Mouse (Mus musculus): ENCODE measurements around the gene Csk. TPM values are rescaled to one million over a fixed set of nuclear protein-coding genes. Genes with fewer than 3 reads are reported as not detected.

Csk gene
- polyA plus RNA-seq, 1 experiment, result 79.3 TPM

DNA sequence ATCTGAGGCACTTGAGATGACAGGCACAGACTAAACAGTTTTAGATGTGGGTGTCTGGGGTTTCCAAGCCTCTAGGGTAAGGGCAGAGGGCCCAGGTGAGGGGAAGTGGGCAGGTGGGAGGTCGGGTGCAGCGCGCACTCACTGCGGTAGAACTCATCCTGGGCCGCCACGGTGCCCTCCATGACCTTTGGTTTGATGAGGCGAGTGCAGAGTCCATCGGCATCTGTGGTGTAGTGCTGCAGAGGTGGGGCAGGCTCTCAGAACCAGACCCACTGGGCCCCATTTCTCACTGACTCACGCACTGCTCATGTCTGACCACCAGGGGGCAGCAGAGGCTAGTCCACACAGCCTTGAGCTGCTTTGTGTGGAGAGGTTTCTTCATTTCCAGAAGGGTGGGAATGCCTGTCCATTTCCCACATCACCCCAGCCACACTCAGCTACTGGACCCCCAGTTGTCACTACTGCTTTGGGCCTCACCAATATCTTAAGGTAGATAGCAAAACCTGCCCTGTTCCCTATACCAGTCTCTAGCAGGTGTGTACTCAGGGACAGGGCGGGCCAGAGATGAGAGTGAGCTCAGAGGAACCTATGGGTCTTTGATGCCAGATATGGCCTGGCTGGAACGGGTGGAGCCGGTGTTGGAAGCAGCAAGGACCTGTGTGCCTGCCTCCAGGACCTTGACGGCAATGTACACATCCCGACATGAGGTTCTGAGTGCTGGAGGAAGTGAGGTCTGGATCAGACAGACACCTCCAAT is 24.1 kb downstream of the Csk start:
- H3K4me1 ChIP-seq (ENCODE audit: control insufficient read depth, insufficient read depth, low read length), result peaks cover 7% of the 10 kb centered on the region
- H3K4me3 ChIP-seq (replicated peaks; ENCODE audit: extremely low read depth, low read depth, low read length), result no peak overlapping the region
- peak; percentile 83 for DNase-seq
- TF ChIP-seq POLR2A (IDR thresholded peaks at IDR 0.05; ENCODE audit: borderline replicate concordance, extremely low read depth, low read depth, low read length) (0 out of 2 replicates have a peak, but pooled peaks have one; percentile 10), CTCF (IDR thresholded peaks at IDR 0.05; ENCODE audit: insufficient read depth, low read length) (peak; percentile 98)
- WGBS, result 56% methylated on average over 14 of the region's 14 CpGs

DNA sequence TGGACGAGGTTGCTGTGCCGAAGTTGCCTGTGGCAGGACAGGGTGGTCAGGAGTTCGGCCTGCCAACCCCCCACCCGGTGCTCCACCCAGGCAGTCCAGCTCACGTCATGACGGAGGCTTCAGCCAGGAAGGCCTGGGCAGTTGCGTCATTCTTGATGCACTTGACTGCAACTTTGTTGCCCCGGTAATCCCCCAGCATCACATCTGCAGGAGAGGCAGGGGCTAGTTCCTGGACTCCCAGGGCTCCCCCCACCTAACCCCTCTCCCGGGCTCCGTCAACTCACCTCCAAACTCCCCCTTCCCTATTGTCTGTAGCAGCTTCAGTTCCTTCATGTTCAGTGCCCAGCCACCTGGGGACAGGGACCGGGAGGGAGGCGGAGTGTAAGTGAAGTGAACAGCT is 24.7 kb downstream of the Csk start:
- no peak overlapping the region for H3K4me3 ChIP-seq (replicated peaks; ENCODE audit: extremely low read depth, low read depth, low read length)
- TF ChIP-seq CTCF (IDR thresholded peaks at IDR 0.05; ENCODE audit: insufficient read depth, low read length) (no peak), POLR2A (IDR thresholded peaks at IDR 0.05; ENCODE audit: borderline replicate concordance, extremely low read depth, low read depth, low read length) (no peak)
- peaks cover 2% of the 10 kb centered on the region for H3K4me1 ChIP-seq (ENCODE audit: control insufficient read depth, insufficient read depth, low read length)
- 87% methylated on average over 12 of the region's 12 CpGs for WGBS
- no peak for DNase-seq

DNA sequence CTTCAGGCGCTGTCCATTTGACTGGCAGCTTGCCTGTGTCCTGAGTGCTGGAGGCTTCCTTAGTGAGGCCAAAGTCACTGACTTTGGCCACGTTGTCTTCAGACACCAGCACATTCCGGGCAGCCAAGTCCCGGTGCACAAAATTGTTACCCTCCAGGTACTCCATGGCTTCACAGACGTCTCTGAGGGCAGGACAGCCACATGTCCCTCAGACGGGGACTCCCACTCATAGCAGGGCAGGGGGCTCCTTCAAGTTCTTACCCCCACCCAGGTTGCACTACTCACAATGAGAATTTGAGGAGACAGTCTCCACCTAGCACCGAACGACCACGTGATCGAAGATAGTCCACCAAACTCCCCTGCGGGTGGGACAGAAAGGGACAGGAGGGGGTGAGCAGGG is 25.5 kb downstream of the Csk start:
- Histone ChIP-seq H3K4me3 (replicated peaks; ENCODE audit: extremely low read depth, low read depth, low read length) (no peak overlapping the region), H3K4me1 (ENCODE audit: control insufficient read depth, insufficient read depth, low read length) (no peaks in the 10 kb centered on the region)
- TF ChIP-seq CTCF (IDR thresholded peaks at IDR 0.05; ENCODE audit: insufficient read depth, low read length) (no peak), POLR2A (IDR thresholded peaks at IDR 0.05; ENCODE audit: borderline replicate concordance, extremely low read depth, low read depth, low read length) (no peak)
- DNase-seq, result no peak
- 92% methylated on average over 11 of the region's 11 CpGs for WGBS

DNA sequence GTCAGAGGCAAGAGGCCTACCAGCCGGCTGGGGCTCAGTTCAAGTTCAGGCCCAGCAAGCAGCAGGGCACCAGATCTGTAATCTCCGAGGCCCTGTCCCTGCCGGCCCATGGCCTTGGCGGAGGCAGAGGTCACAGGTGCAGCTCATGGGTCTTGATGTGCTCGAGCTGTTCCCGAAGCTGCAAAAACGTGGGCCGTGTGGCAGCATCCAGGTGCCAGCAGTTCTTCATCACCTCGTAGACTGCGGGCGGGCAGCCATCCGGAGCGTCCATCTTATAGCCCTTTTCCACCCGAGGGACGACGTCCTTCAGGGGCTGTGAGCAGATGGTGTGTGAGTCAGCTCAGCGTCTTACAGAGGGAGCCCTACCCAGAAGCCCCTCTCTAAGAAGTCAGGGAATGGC is 26.2 kb downstream of the Csk start:
- TF ChIP-seq CTCF (IDR thresholded peaks at IDR 0.05; ENCODE audit: insufficient read depth, low read length) (no peak), POLR2A (IDR thresholded peaks at IDR 0.05; ENCODE audit: borderline replicate concordance, extremely low read depth, low read depth, low read length) (no peak)
- no peak for DNase-seq
- WGBS, result 88% methylated on average over 17 of the region's 17 CpGs
- H3K4me3 ChIP-seq (replicated peaks; ENCODE audit: extremely low read depth, low read depth, low read length), result no peak overlapping the region
- no peaks in the 10 kb centered on the region for H3K4me1 ChIP-seq (ENCODE audit: control insufficient read depth, insufficient read depth, low read length)

DNA sequence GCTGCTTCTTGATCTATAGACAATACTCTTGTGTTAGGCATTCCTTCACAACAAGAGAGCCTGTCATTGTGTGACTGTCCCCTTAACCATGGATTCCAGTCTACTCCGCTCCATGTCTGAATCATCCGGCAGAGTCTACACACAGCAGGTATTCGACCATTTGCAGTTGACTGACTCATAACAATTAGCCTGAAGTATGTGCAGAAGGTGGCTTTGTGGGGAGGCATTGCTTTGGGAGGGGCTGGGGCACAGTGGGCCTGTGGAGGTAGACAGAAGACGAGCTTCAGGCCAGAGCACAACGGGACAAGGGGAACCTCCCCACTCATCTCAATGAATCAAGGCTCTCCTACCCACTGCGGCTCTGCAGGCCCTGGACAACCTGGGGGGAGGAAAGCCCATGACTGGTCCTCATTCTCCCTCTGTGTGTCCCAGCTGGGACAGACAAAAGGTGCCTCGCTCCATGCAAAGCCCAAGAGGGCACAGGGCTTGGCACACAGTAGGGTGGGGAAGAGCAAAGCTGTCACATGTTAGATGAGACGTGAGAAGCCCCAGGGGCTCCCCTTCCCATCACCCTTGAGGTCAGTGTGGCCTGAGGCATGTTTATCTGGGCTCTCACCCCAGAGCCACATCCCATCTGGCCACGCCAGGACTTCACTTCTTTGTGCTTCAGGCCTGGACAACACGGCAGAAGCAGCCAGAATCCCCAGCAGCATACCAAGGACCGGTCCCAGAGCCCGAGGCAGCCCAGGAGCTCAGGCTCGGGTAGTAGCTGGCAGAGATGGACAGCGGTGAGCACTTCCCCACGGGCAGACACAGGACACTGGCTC is 27.5 kb downstream of the Csk start:
- WGBS, result 82% methylated on average over 15 of the region's 15 CpGs
- DNase-seq, result no peak
- TF ChIP-seq POLR2A (IDR thresholded peaks at IDR 0.05; ENCODE audit: borderline replicate concordance, extremely low read depth, low read depth, low read length), result no peak
- TF ChIP-seq CTCF (IDR thresholded peaks at IDR 0.05; ENCODE audit: insufficient read depth, low read length), result no peak
- H3K4me3 ChIP-seq (replicated peaks; ENCODE audit: extremely low read depth, low read depth, low read length), result no peak overlapping the region
- no peaks in the 10 kb centered on the region for H3K4me1 ChIP-seq (ENCODE audit: control insufficient read depth, insufficient read depth, low read length)

DNA sequence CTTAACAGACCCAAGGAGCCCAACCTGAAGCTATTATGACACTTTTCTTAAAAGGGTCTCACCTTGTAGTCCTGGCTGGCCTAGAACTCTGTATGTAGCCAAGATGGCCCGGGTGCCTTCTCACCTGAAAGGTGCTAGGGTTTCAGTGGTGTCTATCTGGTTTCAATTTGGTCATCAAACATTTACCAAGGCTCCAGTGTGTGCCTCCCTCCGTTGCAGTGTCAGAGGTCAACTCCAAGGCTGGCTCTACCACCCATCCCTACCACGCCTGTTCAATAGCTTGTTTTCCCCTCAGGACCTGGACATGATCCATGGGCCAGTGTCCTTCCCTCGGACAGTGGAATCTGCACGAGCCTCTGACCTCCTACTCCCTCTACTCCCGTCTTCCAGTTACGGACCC is 29.1 kb downstream of the Csk start:
- TF ChIP-seq POLR2A (IDR thresholded peaks at IDR 0.05; ENCODE audit: borderline replicate concordance, extremely low read depth, low read depth, low read length) (no peak), CTCF (IDR thresholded peaks at IDR 0.05; ENCODE audit: insufficient read depth, low read length) (no peak)
- DNase-seq, result no peak
- 78% methylated on average over 7 of the region's 7 CpGs for WGBS

DNA sequence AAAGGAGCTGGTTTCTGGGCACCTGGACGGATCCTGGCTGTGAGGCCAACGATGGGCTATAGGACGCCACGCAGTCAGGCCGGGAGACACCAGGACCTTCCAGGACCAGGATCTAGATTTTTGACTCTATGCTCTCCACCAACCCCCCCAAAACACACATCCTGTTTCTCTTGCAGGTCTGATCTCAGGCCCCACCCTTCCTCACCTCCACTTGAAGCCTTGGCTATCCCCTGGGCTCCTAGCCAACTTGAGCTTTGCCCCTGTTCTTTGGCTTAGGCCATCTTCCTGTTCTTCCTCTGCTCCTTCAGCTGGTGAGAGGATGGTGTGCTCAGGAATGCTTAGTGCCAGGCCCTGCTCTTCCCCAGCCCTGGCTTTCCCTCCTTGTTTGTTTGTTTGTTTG is 32.8 kb downstream of the Csk start, which contains the start of gene Lman1l:
Gene Lman1l, minus strand, starts transcription at position 101 of the 400 bp plus-strand sequence.
- Histone ChIP-seq H3K4me3 (replicated peaks; ENCODE audit: extremely low read depth, low read depth, low read length) (no peak within 1 kb of the TSS), H3K4me1 (ENCODE audit: control insufficient read depth, insufficient read depth, low read length) (no peaks in the 10 kb centered on the region)
- TF ChIP-seq CTCF (IDR thresholded peaks at IDR 0.05; ENCODE audit: insufficient read depth, low read length) (no peak), POLR2A (IDR thresholded peaks at IDR 0.05; ENCODE audit: borderline replicate concordance, extremely low read depth, low read depth, low read length) (no peak)
- DNase-seq, result no peak
- WGBS, result 87% methylated on average over 5 of the region's 5 CpGs

More for the DNA sequence above, 29.1 kb downstream of the Csk start:
- Histone ChIP-seq H3K4me1 (ENCODE audit: control insufficient read depth, insufficient read depth, low read length) (no peaks in the 10 kb centered on the region), H3K4me3 (replicated peaks; ENCODE audit: extremely low read depth, low read depth, low read length) (no peak overlapping the region)

DNA sequence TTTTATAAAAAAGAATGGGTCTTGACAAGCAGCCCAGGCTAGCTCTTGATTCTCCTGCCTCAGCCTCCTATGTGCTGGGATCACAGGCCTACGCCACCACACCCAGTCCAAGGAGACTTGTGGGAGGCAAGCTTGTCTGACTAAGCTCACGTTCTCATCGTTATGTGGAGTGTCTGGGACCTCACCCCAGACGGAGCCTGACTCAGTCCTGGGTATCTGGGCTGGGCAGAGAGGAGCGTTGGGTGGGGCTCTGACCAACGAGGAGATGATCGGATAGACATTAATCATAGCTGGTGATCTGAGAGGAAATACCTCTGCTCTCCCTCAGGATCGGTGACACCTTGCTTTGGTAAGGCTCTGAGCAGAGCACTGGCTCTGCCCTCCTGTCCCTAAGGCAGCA is 34.6 kb downstream of the Csk start:
- no peak overlapping the region for H3K4me3 ChIP-seq (replicated peaks; ENCODE audit: extremely low read depth, low read depth, low read length)
- no peaks in the 10 kb centered on the region for H3K4me1 ChIP-seq (ENCODE audit: control insufficient read depth, insufficient read depth, low read length)
- TF ChIP-seq POLR2A (IDR thresholded peaks at IDR 0.05; ENCODE audit: borderline replicate concordance, extremely low read depth, low read depth, low read length), result no peak
- no peak for TF ChIP-seq CTCF (IDR thresholded peaks at IDR 0.05; ENCODE audit: insufficient read depth, low read length)
- no peak for DNase-seq
- 57% methylated on average over 8 of the region's 8 CpGs for WGBS

DNA sequence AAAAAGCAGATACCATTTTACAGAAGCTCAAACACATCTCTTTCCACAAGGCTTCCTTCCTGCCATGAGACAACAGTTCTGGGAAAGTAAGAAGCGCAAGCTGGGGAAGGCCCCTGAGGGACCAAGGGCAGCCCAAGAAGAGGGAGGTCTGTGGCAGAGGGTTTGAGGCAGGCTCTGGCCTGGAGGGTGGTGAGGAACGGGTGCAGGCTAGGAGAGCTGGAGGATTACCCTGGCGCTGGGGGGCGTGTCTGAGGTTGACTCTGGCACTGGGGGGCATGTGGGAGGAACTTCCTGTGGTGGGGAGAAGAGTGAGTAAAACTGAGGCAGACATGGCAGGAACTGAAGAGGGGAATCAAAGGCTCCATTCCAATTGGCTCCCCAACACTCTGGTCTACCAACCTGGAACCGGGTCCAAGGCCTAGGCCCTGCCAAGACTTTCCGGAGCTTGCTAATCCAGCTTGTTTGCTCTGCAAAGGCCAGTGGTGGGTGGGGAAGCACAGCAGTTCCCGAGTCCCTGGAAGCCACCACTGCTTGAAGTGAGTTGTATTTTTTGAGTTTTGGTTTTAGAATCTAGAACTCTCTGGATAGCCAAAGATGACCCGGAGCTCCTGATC is 35.8 kb downstream of the Csk start:
- Histone ChIP-seq H3K4me1 (ENCODE audit: control insufficient read depth, insufficient read depth, low read length) (no peaks in the 10 kb centered on the region), H3K4me3 (replicated peaks; ENCODE audit: extremely low read depth, low read depth, low read length) (no peak overlapping the region)
- DNase-seq, result no peak
- TF ChIP-seq POLR2A (IDR thresholded peaks at IDR 0.05; ENCODE audit: borderline replicate concordance, extremely low read depth, low read depth, low read length) (no peak), CTCF (IDR thresholded peaks at IDR 0.05; ENCODE audit: insufficient read depth, low read length) (no peak)
- WGBS, result 64% methylated on average over 8 of the region's 8 CpGs

All from lung, adult 2 months (tissue).